Mouse (Mus musculus): ENCODE data around the gene Washc1. TPM values are rescaled to one million over a fixed set of nuclear protein-coding genes. Genes with fewer than 3 reads are reported as not detected.
"Not testable (repeated sequence)": the region's sequence is repeated elsewhere in the genome, so short reads cannot be mapped to it uniquely, and the experiment has no call there.

Washc1 gene
- polyA plus RNA-seq, 1 experiment from 2014 or later = 17.1 TPM

GRCm38 (mm10) chr17:66154876-66155275 lies 43.5 kb downstream of the Washc1 start:
- Histone ChIP-seq H3K27ac (replicated peaks) (no peak overlapping the region), H3K9ac (no peak overlapping the region), H3K4me3 (replicated peaks) (no peak overlapping the region), H3K36me3 (replicated peaks) (peaks cover 25% of the 10 kb centered on the region), H3K4me1 (replicated peaks) (no peaks in the 10 kb centered on the region), H3K4me2 (no peak overlapping the region), H3K27me3 (no peaks in the 10 kb centered on the region), H3K9me3 (replicated peaks) (no peaks in the 10 kb centered on the region)
- WGBS (ENCODE audit: insufficient replicate concordance) = 58% methylated on average over 2 of the region's 2 CpGs
- ATAC-seq (ENCODE audit: insufficient read depth) = no peak

DNA sequence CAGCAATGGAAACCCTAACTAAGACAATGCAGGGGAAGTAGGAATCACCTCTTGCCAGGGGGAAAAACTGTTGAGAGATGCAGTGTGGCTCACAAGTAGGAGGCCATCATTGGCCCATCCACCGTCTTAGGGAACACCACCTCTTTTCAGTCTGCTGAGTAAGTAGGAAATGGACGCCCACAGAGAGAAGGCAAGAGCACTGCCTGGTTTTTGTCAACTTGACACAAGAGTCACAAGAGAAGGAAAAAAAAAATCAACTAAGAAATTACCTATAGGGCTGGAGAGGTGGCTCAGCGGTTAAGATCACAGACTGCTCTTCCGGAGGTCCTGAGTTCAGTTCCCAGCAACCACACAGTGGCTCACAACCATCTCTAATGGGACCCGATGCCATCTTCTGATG lies 46.9 kb downstream of the Washc1 start:
- Histone ChIP-seq H3K27ac (replicated peaks) (no peak overlapping the region), H3K9me3 (replicated peaks) (0 out of 2 replicates have a peak, but pooled peaks cover 2% of the 10 kb centered on the region), H3K27me3 (no peaks in the 10 kb centered on the region), H3K36me3 (replicated peaks) (no peaks in the 10 kb centered on the region), H3K9ac (no peak overlapping the region), H3K4me1 (replicated peaks) (no peaks in the 10 kb centered on the region), H3K4me2 (no peak overlapping the region), H3K4me3 (replicated peaks) (no peak overlapping the region)
- 73% methylated on average over 5 of the region's 5 CpGs for WGBS (ENCODE audit: insufficient replicate concordance)
- ATAC-seq (ENCODE audit: insufficient read depth) = no peak

DNA sequence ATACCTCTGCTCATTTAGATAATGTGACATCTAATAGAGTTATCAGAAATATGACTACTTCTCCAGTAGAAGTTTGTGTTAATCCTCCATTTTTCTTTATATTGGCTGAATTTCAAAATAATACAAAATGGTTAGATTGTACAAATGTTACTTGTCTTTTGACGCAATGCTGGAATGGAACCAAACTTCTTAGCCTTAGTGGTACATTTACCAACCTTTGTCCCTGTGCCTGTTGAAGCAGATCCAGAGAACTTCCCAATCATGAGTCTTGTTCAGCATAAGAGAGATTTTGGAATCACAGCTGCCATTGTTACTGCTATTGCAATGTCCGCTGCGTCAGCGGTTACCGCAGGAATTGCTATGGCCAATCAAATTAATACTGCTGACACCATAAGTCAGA lies 55.8 kb downstream of the Washc1 start:
- H3K27ac ChIP-seq (replicated peaks); H3K4me1 ChIP-seq (replicated peaks); ATAC-seq (ENCODE audit: insufficient read depth); H3K4me2 ChIP-seq; H3K4me3 ChIP-seq (replicated peaks); H3K9me3 ChIP-seq (replicated peaks); H3K9ac ChIP-seq; H3K36me3 ChIP-seq (replicated peaks); H3K27me3 ChIP-seq: not testable (repeated sequence)
- WGBS (ENCODE audit: insufficient replicate concordance) = 88% methylated on average over 5 of the region's 5 CpGs

Other genes starting within 250 kb of the Washc1 start
- gene Ralbp1, start 225.7 kb upstream of the Washc1 start, polyA plus RNA-seq (2015; fragmentation: Nextera tagmentation; extraction: Ambion mirVana) = 38.8 and 42.1 TPM in 2 replicates
- 16.1 and 17.0 TPM in 2 replicates for gene Twsg1, start 160.3 kb upstream of the Washc1 start, polyA plus RNA-seq (2015; fragmentation: Nextera tagmentation; extraction: Ambion mirVana)
- gene Ankrd12, start 34.5 kb upstream of the Washc1 start, polyA plus RNA-seq (2015; fragmentation: Nextera tagmentation; extraction: Ambion mirVana) = 6.8 and 8.8 TPM in 2 replicates
- gene Ndufv2, start 10.0 kb upstream of the Washc1 start, polyA plus RNA-seq (2015; fragmentation: Nextera tagmentation; extraction: Ambion mirVana) = 180 and 198 TPM in 2 replicates
- gene Ddx11, start 12.0 kb downstream of the Washc1 start, polyA plus RNA-seq (2015; fragmentation: Nextera tagmentation; extraction: Ambion mirVana) = 6.4 and 6.5 TPM in 2 replicates

All from liver, embryonic 15.5 days (tissue).